Mouse (Mus musculus) bone marrow macrophage, adult 2 months (primary cell): ENCODE results near the gene Spink2.

Experiments used
- CTCF ChIP-seq: IDR thresholded peaks from 2 replicates; pipeline ENCODE4 v1.5.1; 2012; ENCODE audit warnings: low read depth, mild to moderate bottlenecking, low read length, moderate library complexity
- POLR2A ChIP-seq: IDR thresholded peaks from 2 replicates; pipeline ENCODE4 v1.6.1; 2012; ENCODE audit warnings: mild to moderate bottlenecking, low read depth, low read length, borderline replicate concordance

- TF ChIP-seq CTCF: no peak
- TF ChIP-seq POLR2A: no peak
These were observed 48.9 kb upstream of the Spink2 start for GRCm38 (mm10) chr5:77260141-77260540.
